Mouse (Mus musculus): Measurements from ENCODE around the gene Mphosph10.

Gene Mphosph10

GRCm38 (mm10) chr7:64392122-64392818, at the start of gene Mphosph10, which contains the start of gene Mcee:
Mphosph10 (minus strand) TSS chr7:64392268.
Mcee (plus strand) TSS chr7:64392607.
- peak; percentile 98 for DNase-seq (ENCODE audit: low spot score)

GRCm38 (mm10) chr7:64440519-64440918, 48.5 kb upstream of the Mphosph10 start:
- DNase-seq (ENCODE audit: low spot score), result no peak

GRCm38 (mm10) chr7:64439595-64440518, 47.8 kb upstream of the Mphosph10 start:
- DNase-seq (ENCODE audit: low spot score), result no peak

GRCm38 (mm10) chr7:64424861-64425260, 32.8 kb upstream of the Mphosph10 start:
- no peak for DNase-seq (ENCODE audit: low spot score)

- DNase-seq (ENCODE audit: low spot score), result no peak
Measured at GRCm38 (mm10) chr7:64403989-64404388, 11.9 kb upstream of the Mphosph10 start.

GRCm38 (mm10) chr7:64402452-64402851, 10.4 kb upstream of the Mphosph10 start:
- DNase-seq (ENCODE audit: low spot score), result no peak

- DNase-seq (ENCODE audit: low spot score), result no peak
Measured at GRCm38 (mm10) chr7:64400725-64401124, 8.7 kb upstream of the Mphosph10 start.

- DNase-seq (ENCODE audit: low spot score), result no peak
Measured at GRCm38 (mm10) chr7:64392819-64393151, 717 bp upstream of the Mphosph10 start.

- DNase-seq (ENCODE audit: low spot score), result no peak
Measured at GRCm38 (mm10) chr7:64391479-64391878, 589 bp downstream of the Mphosph10 start.

- peak; percentile 89 for DNase-seq (ENCODE audit: low spot score)
Measured at GRCm38 (mm10) chr7:64373830-64374562, 18.1 kb downstream of the Mphosph10 start, which contains the start of gene Fan1. Fan1 (minus strand) TSS chr7:64374095.

GRCm38 (mm10) chr7:64373147-64373829, 18.8 kb downstream of the Mphosph10 start:
- no peak for DNase-seq (ENCODE audit: low spot score)

GRCm38 (mm10) chr7:64371940-64372878, 19.9 kb downstream of the Mphosph10 start:
- no peak for DNase-seq (ENCODE audit: low spot score)

- no peak for DNase-seq (ENCODE audit: low spot score)
Measured at GRCm38 (mm10) chr7:64369841-64370240, 22.2 kb downstream of the Mphosph10 start.

- DNase-seq (ENCODE audit: low spot score), result no peak
Measured at GRCm38 (mm10) chr7:64365863-64366262, 26.2 kb downstream of the Mphosph10 start.

- DNase-seq (ENCODE audit: low spot score), result no peak
Measured at GRCm38 (mm10) chr7:64360586-64360945, 31.5 kb downstream of the Mphosph10 start.

- no peak for DNase-seq (ENCODE audit: low spot score)
Measured at GRCm38 (mm10) chr7:64359943-64360585, 32.0 kb downstream of the Mphosph10 start.

- DNase-seq (ENCODE audit: low spot score), result no peak
Measured at GRCm38 (mm10) chr7:64358666-64359065, 33.4 kb downstream of the Mphosph10 start.

GRCm38 (mm10) chr7:64357405-64357804, 34.7 kb downstream of the Mphosph10 start:
- peak; percentile 13 for DNase-seq (ENCODE audit: low spot score)

- no peak for DNase-seq (ENCODE audit: low spot score)
Measured at GRCm38 (mm10) chr7:64356661-64357060, 35.4 kb downstream of the Mphosph10 start.

- no peak for DNase-seq (ENCODE audit: low spot score)
Measured at GRCm38 (mm10) chr7:64354206-64354605, 37.9 kb downstream of the Mphosph10 start.
